Comparison of ENCODE assay signal across 10 mouse cellular contexts in the genomic region with DNA sequence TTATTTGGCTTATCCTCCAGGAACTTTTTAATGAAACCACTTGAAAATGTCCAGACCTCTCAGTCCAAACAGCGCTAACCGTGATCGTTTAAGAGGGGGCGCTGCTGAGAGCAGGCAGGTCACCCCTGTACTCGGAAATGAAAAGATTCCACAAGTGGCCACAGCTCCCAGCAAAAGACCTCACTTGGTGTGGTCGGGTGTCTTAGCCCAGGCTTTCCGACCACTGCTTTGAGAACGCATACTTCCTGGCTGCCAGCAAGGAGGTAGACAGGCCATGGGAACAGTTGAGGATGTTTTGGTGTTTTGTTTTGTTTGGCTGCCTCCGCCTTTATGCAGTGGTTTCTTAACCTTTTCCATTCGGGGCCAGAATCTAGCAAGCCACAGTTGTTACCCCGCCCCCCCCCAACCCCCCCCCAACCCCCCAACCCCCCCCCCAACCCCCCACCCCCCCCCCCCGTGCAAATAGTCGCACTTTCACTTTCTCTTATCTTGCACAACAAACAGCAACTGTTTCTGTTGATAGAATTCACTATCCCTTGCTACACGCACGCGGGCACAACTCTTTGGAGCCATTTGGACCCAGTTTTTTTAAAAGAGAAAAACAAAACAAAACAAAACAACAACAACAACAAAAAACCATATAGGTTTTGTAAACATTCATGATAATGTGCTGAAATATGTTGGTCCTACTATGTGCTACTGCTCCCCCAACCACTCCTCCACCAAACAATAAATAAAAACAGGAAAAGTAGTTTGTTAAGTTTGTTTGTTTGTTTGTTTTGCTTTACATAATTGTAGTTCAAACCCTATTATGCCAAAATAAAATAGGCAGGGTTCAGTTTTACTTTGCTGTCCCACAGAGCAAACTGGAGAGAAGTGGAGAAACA. TPM values are rescaled to one million over a fixed set of nuclear protein-coding genes. Genes with fewer than 3 reads are reported as not detected.
A peak's percentile ranks its signal among the peaks of the same experiment; 100 is the strongest.
DNase-seq lines count a peak whose midpoint lies in the region; ATAC-seq lines count a peak whose summit lies in the region.
"Had no signal": no experiment of that assay in that cellular context is flagged by ENCODE, and none has a peak within 500 bp of the region (broad histone marks: within the 10 kb centered on the region; RNA-seq: fewer than 3 reads in every experiment).

No protein-coding gene starts in this region.

- 0 out of 2 replicates have a peak, but pooled peaks cover 3% of the 10 kb centered on the region for H3K27me3 ChIP-seq in neural tube, embryonic 15.5 days (replicated peaks)

- 54% methylated on average over 15 of the region's 16 CpGs for WGBS in neural tube, embryonic 15.5 days

- no peak overlapping the region for H3K4me3 ChIP-seq in neural tube, embryonic 15.5 days (replicated peaks)

- ATAC-seq in neural tube, embryonic 15.5 days (ENCODE audit: low FRiP score): no peak

- H3K36me3 ChIP-seq in neural tube, embryonic 15.5 days: peaks cover 3% of the 10 kb centered on the region; the same call in 1 of the 2 replicates

- H3K27ac ChIP-seq in neural tube, embryonic 15.5 days (replicated peaks): no peak overlapping the region

- no peak overlapping the region for H3K9ac ChIP-seq in neural tube, embryonic 15.5 days (replicated peaks)

- DNase-seq in adrenal gland, adult (ENCODE audit: inconsistent age in 2 of 2, low spot score in 1 of 2): peak; percentile 37 to 70
- no peak for DNase-seq in adrenal gland, adult 8-10 months
- DNase-seq in ES-CJ7 (ENCODE audit: low read depth, low spot score): peak; percentile 18
- DNase-seq in gastrocnemius, adult 8-10 months (ENCODE audit: low spot score in 2 of 2): peak; percentile 20 to 21
- DNase-seq in kidney, adult 18-20 months: peak; percentile 31
- DNase-seq in lung, postnatal 25 days (ENCODE audit: low spot score): peak; percentile 62
- peak; percentile 39 for DNase-seq in thymus, postnatal 25 days

- H3K9me3 ChIP-seq in neural tube, embryonic 15.5 days (replicated peaks): no peaks in the 10 kb centered on the region

- H3K4me1 ChIP-seq in neural tube, embryonic 15.5 days: no peaks in the 10 kb centered on the region

- no peak overlapping the region for H3K4me2 ChIP-seq in neural tube, embryonic 15.5 days

RNA-seq across cellular contexts. Expression of a gene that starts 13.5 kb away (rescaled TPM):
- total RNA-seq in adrenal gland, adult 8-10 months (2022): 10 to 100 TPM; 17.5 to 22.6 (median 20.6) TPM
- total RNA-seq in gastrocnemius, adult 8-10 months (2022): 10 to 100 TPM in 2 of 4 experiments, 1 to 10 TPM in 2; 9.4 to 11.1 (median 10.3) TPM
- polyA plus RNA-seq in neural tube, embryonic 15.5 days (2015; fragmentation: Nextera tagmentation; extraction: Ambion mirVana): 24.9 and 26.5 TPM in 2 replicates

RNA-seq across cellular contexts. Expression of a gene that starts 42.7 kb away (rescaled TPM):
- total RNA-seq in adrenal gland, adult 8-10 months (2022): under 1 TPM in 1 of 4 experiments, not detected in 3; 0.16 TPM
- total RNA-seq in gastrocnemius, adult 8-10 months (2022): not detected
- 2.5 and 2.8 TPM in 2 replicates for polyA plus RNA-seq in neural tube, embryonic 15.5 days (2015; fragmentation: Nextera tagmentation; extraction: Ambion mirVana)
- total RNA-seq: gastrocnemius, postnatal 36 days had no signal
- polyA plus RNA-seq: stomach, embryonic 14.5 days had no signal
